Mouse (Mus musculus): ENCODE measurements around the gene Cemip2.

DNA sequence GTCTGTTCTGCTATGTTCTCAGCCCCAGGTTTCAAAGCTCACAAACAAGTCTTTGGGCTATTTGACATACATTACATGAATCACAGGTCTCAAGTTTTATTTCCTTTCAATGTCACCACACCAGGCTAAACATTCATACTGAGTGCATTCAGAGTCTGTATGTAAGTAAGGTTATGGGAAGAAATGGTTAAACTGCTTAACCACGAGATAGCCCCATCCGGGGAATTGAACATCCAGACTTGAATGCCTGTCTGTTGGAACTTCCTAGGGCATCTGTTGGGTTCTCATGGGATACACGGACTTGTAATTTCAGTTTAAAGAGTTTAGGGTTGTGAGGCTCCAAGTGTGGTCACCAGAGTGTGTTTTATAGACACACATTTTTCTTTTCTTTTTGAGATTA is 13.2 kb downstream of the Cemip2 start:
- no peak for TF ChIP-seq GATA2 (IDR thresholded peaks at IDR 0.05; ENCODE audit: borderline replicate concordance, low read depth, low read length)
- no peak for TF ChIP-seq CTCF (IDR thresholded peaks at IDR 0.05; ENCODE audit: low read depth, low read length)
- no peak for TF ChIP-seq TAL1 (conservative IDR thresholded peaks at IDR 0.05; ENCODE audit: low read depth, low read length)
- no peak for TF ChIP-seq GATA1 (IDR thresholded peaks at IDR 0.05; ENCODE audit: borderline replicate concordance, low read length)
- no peak for TF ChIP-seq POLR2AphosphoS5 (IDR thresholded peaks at IDR 0.05; ENCODE audit: insufficient replicate concordance, low read depth, low read length)
